Mouse (Mus musculus) stomach, postnatal 0 days (tissue): ENCODE data around the gene Hist1h2af.

Experiments used
- CTCF ChIP-seq: IDR thresholded peaks from 2 replicates; pipeline ENCODE4 v1.5.1; 2016; ENCODE audit warnings: antibody characterized with exemption, low read depth, mild to moderate bottlenecking, moderate library complexity
- EP300 ChIP-seq: optimal IDR thresholded peaks from 2 replicates; pipeline ENCODE3; 2016; ENCODE audit warnings: antibody characterized with exemption

DNA sequence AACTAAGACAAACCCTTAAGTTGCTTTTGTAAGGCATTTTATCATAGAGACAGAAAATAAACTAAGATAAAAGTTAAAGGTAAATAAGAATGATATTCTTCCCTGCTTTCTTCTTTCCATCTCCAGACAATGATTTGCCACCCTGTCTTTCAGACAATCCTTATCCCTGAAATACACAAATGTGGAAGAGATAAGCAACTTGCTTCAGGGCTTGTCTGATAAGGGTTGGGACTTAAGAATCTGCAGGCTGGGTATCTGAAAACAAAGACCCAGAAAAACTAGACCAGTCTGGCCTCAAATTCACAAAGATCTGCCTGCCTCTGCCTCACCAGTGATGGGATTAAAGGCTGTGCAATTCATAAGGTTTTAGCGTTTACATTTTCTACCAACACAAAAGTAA, 42.4 kb upstream of the Hist1h2af start:
- TF ChIP-seq CTCF (no peak), EP300 (no peak)
